Mouse (Mus musculus) WW6 (cell line): Measurements from ENCODE around the gene Creg1.
A peak's percentile ranks its signal among the peaks of the same experiment; 100 is the strongest.
"Not testable (repeated sequence)": the region's sequence is repeated elsewhere in the genome, so short reads cannot be mapped to it uniquely, and the experiment has no call there.

ENCODE experiments used
- DNase-seq: peaks from one replicate; pipeline ENCODE4 v3.0.0-alpha.2; 2013; ENCODE audit warnings: low read depth, low spot score

Gene Creg1

GRCm38 (mm10) chr1:165751142-165751541, 12.4 kb upstream of the Creg1 start:
- DNase-seq: no peak

DNA sequence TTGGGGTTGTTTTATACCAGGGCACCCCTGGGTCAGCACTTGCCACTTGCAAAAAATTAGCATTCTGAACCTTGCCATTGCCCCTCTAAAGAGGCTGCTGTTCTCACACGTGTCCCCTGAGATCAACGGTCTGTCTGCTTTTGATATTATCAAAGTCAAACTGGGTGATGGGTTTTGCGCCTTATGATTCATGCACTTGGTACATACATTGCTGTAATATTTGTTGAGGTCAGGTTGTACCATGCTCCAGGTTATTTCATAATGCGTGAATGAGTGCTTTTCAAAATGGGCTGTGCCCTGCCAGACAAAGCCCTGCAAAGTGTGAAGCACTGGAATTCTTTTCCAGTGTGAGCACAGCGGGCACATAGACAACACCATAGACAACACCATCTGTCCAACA, 11.7 kb upstream of the Creg1 start:
- DNase-seq: no peak

DNA sequence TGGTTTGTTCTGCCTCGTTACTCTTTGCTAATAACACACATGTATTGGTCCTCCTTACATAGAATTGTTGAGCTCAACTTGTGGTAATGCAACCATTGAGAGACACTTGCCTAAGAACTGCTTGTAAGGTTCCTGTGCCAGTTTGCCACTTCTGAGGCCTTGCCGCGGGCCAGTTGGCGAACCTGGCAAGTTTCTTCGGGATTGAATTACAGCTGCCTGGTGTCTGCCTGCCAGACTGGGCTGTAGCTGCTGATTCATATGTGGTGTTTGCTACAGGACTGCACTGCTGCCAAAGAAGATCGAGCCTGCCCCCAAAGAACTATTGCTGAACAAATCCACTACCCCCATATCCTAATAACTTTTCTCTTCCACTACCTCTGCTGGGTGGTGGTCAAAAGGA, 9.3 kb upstream of the Creg1 start:
- DNase-seq: no peak

GRCm38 (mm10) chr1:165755194-165755593, 8.4 kb upstream of the Creg1 start:
- DNase-seq: no peak

DNA sequence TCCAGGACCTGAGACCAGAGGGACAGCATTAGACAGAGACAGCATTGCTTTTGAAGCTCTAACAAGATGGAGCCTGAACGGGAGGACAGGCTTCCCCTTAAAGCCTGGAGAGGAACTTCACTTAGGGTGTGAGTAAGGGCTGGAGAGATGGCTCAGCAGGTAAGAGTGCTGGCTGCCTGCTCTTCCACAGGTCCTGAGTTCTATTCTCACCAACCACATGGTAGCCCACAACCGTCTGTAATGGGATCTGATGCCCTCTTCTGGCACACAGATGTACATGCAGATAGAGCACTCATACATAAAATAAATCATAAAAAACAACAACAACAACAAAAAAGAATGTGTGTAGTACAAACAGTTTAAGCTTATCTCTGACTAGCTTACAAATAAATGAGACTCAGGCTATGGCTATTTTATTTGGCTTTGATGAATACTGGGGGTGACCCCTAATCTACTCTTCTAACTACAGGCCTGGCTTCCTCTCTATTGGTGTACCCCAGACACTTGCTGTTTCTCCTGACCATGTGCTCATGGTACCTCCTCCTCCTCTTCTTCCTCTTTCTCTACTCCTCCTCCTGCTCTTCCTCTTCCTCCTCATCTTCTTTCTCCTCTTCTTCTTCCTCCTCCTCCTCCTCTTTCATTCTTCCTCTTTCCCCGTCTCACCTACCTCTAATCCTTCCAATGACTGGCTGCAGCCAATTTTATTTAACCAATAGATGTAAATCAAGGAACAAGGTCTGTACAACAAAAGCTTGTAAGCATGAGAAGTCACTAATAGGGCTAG, 1.8 kb upstream of the Creg1 start:
- no peak for DNase-seq

DNA sequence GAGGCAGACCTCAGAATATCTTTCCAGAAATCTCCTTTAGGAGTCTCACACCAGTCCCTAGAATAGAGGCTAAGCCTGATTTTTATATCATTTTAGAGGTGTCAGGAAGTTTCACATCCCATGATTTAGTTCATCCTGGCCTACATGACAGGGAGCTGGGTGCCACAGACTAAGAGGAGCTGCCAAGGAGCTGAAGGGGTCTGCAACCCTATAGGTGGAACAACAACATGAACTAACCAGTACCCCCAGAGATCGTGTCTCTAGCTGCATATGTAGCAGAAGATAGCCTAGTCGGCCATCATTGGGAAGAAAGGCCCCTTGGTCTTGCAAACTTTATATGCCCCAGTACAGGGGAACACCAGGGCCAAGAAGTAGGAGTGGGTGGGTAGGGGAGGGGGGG, 1.0 kb upstream of the Creg1 start:
- not testable (repeated sequence) for DNase-seq

DNA sequence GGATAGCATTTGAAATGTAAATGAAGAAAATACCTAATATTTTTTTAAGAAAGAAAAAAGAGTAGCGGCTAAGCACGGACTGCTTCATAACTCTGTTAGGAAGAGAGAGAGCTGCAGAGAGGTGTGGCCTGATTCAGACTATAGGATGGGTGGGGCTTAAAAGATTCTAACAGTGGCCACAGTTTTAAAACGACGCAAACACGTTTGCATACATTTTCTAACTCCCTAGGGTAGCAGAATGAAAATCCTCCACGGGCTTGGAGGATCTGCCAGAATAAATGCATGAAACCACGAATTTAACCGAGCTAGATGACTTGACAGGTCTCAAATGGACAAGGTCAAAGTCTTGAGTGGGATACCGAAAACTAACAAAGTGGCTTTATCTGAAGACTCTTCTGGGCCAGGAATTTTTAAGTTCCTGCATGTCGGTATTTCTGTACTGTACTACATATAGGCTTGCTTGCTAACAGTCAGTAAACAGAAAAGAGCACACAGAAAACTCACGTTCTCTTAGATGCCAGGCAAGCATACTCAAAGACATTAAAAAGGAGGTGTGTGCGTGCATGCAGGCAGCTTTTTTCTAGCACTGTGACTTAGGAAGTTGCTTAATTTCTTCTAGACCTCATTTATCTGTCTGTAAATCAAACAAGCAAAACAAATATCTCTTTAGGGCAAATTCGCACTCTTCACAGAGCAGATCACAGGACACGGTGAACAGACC, 472 bp upstream of the Creg1 start:
- no peak for DNase-seq

DNA sequence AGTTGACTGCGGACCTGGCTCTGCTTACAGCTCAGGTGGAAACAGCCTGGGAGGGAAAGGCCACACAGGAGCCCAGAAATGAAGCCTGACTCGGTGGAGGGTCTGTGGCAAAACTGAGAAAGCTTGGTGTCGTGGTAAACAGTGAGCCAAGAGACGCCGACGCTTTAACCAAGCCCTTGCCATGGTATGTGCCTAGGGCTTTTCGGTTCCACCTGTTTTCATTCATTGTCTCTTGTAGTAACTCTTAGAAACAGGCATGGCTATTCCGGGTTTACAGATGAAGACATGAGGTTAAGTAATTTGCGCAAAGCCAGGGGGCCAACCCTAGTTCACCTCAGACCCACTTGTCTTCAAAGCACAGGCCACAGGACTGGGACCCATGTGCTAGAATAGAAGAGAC, 1.0 kb downstream of the Creg1 start:
- DNase-seq: no peak

DNA sequence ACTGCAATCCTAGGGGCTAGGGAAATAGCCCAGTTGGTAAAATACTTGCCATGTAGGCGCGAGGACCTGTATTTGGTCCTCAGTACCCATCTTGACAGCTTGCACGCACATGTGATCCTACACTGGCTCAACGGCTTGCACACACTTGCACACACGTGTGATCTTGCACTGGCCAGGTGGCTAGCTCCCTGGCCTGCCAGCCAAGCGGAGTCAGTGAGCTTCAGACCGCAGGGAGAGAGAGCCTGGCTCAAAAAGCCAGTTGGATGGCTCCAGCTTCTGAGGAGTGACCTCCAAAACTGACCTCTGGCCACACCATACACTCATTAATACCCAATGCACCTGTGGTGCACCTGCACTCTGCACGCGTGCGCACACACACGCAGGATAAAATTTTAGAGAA, 1.5 kb downstream of the Creg1 start:
- no peak for DNase-seq

- DNase-seq: no peak
Measured at GRCm38 (mm10) chr1:165765651-165766294, 2.2 kb downstream of the Creg1 start.

- DNase-seq: no peak
Measured at GRCm38 (mm10) chr1:165766295-165766890, 2.8 kb downstream of the Creg1 start.

DNA sequence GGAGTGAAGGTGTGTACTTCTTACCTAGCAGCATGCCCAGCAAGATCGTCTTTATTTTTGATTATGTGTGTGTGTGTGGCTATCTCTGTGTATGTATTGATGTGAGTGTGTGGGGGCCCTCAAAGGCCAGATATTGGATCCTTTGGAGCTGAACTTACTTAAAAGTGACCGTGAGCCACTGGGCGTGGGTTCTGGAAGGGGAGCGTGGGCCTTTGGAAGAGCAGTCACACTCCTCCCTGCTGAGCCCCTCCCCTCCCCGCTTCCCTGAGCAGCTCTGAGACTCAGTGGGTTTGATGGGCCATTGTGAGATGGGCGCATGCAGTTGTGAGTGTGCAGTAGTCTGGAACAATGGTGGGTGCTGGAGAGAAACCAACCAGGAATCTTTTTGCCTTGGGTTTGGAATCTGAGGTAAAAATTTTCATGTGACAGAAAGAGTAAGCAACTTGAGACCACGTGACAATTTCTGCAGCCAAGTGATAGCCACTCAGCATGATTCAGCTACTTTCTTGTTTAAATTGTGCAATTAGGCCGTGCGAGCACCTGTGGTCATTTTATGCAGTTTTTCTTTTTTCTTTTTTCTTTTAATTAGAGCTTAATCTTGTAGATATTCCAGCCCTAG, 5.5 kb downstream of the Creg1 start:
- no peak for DNase-seq

DNA sequence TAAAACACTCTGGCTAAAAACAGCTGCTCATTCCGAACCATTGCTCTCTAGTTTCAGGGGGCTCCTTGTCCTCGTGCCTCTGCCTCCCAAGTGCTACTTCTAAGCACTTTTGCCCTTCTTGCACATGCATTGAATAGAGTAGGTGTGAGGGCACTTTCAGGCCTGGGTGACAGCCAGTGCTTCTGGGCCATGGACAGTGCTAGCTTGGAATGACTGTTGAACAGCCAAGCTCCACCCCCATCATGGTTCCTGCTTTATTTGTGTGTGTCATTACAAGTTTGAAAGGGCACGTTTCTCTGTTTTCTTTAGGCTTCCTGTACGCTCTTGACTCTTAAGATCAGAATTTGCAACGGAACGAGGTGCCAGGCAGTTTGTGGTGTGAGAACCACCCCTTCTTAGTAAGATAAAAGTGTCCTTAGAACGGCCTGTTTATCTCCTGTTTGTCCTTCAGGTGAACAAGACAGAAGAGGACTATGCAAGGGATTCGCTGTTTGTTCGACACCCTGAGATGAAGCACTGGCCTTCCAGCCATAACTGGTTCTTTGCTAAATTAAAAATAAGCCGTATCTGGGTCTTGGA, 6.7 kb downstream of the Creg1 start:
- DNase-seq: no peak

GRCm38 (mm10) chr1:165771491-165771897, 7.9 kb downstream of the Creg1 start:
- peak; percentile 79 for DNase-seq

DNA sequence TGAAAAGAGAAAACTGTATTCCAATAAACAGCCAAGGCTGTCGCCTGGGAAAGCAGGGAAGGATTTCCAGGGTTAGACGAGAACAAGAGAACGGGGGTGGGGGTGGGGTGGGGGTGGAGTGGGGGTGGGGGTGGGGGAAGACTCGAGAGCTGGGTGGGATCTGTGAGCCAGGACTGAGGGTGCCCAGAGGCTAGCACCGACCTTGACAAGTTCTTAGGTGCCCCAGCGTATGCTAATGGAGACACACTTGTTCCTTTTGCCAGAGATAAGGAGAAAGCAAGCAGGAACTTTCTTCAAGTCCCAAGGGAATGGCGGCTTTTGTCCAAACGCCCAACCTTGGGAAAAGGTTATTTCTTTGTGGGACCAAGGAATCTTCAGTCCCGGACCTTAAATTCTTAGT, 8.5 kb downstream of the Creg1 start:
- DNase-seq: no peak

DNA sequence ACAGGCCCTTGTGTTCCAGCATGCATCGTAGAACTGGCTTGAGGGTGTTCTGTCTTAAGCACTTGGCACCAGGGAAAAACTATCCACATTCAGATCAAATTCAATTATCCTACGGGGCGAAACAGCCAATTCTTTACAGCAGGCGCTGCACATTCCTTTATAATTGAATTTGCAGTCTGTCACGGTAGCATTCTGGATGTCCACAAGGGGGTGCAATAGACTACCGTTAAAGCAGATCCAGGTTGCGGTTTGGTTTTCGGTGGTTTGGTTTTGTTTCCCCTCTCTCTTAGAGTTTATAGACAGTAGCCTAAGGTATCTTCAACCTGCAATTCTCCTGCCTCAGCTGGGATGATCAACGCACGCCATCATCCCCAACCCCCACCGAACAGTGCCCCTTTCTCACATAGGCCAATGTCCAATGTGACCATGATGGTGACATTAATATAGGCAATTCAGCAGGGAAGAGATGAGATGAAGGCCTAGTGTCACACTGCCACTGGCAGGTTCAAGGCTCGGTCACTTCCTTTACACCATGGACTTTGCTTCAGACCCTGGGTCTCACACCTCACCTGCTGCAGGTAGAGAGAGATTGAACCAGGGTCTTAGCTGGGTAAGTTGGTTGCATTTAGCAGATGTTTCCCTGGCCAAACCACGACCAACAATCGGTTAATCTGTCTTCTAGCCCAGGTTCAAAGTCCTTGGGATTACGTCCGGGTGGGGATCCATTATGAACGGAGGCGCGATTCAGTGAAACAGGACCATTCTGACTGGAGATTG, 12.2 kb downstream of the Creg1 start:
- no peak for DNase-seq

- no peak for DNase-seq
Measured at GRCm38 (mm10) chr1:165779954-165780585, 16.5 kb downstream of the Creg1 start.

DNA sequence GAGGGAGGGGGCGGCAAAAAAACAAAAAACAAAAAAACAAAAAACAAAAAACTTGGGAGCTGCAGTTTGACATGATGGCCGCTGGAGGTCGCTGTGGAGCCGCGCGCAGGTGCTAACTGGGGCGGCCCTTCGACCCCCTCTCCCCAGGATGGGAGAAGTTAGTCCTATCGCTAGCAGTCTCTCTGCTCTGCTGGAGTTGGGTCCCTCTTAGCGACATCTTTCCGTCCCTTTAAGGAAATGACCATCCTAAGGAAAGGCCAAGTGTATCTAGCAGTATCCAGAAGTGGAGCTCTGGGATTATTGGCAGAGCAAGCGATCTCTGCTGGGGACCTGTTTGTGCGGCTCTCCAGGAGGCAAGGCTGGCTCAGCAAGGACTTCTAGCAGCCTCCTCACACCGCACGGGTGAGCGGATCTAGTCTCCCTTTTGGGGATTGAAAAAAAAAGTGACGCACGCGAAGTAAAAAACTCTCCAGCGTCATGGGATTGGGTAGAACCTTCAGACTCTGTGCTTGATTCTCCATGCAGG, 17.1 kb downstream of the Creg1 start:
- no peak for DNase-seq

DNA sequence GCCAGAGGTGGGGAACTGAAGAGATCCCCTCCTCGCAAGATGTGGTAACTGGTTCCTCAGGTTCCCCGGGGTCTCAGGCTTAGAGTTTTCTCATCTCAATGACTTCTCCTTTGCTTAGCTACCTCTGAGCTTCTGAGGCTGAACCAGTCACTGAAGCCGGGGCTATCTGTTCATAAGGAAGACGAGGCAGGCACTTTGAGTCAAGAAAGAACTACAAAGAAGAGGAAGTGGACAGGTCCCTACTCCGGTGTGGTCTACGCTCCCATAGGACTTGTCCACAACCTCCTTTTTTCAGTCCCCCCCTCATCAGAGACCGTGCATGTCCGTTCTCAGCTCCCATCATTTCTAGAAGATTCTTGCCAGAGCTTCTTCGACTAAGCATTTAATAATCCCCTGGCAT, 17.9 kb downstream of the Creg1 start:
- DNase-seq: no peak

DNA sequence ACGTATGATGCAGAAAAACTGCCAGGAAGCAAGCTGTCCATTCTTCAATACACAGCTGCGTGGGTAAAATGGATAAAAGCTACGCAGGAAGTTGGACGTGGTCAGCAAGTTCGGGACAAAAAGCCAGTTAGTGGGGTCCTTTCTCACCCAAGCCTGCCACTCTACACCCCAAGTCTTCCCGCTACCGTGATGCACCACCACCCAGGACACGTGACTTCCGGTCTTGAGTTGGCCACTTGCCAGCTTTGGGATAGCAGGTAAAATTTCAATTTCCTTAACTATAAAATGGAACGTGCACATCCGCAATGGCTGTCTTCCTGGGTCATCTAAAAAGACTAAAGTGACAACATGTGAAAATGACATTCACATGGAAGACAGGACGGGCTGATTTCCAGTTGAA, 18.4 kb downstream of the Creg1 start:
- DNase-seq: no peak
